Mouse (Mus musculus): ENCODE measurements at regions not wholly inside any gene's neighbourhood (a gene's known extent, or its start where the extent isn't known, plus 50 kb on each side); places are given as distances from the start of the nearest gene placed in this dataset.
A peak's percentile ranks its signal among the peaks of the same experiment; 100 is the strongest.

DNA sequence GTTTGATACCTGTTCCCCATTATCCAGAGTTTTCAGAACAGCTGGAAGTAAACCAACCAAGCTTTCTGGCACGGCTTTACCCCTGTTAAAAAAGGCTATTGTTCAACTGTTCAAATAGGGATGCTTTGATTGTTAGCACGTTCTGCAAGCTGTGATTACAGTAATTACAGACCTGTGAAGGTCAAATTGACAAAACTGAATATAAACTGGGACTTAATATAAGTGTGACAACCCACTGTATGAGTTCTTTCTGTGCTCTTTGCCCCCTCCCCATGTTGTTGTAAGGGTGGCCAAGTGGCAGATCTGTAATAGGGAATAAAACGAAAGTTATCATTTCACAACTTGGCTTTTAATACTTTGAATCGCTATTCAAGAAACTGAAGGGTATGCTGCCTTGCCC, 105.0 kb upstream of the 4933415F23Rik start:
- no peaks in the 10 kb centered on the region for H3K36me3 ChIP-seq (ENCODE audit: control insufficient read depth, insufficient read depth, low read length)
- H3K27me3 ChIP-seq (ENCODE audit: control insufficient read depth, insufficient read depth, low read length), result 0 out of 2 replicates have a peak, but pooled peaks cover 2% of the 10 kb centered on the region
- H3K27ac ChIP-seq (replicated peaks; ENCODE audit: insufficient read depth, low read depth, low read length), result no peak overlapping the region
- no peaks in the 10 kb centered on the region for H3K4me1 ChIP-seq (ENCODE audit: control insufficient read depth, insufficient read depth, low read length)
- no peak for TF ChIP-seq CTCF (IDR thresholded peaks at IDR 0.05; ENCODE audit: low read depth, low read length)
- no peak for TF ChIP-seq POLR2A (IDR thresholded peaks at IDR 0.05; ENCODE audit: extremely low read depth, insufficient read depth, low read length)
- no peak for DNase-seq (ENCODE audit: extremely low read depth, low read depth, low spot score)
- 70% methylated on average over 4 of the region's 4 CpGs for WGBS
- no peak overlapping the region for H3K9ac ChIP-seq (ENCODE audit: low read depth, low read length)
- no peak overlapping the region for H3K4me3 ChIP-seq (ENCODE audit: insufficient read depth, low read depth, low read length)
- H3K79me2 ChIP-seq (ENCODE audit: control insufficient read depth, insufficient read depth, low read length), result no peaks in the 10 kb centered on the region

DNA sequence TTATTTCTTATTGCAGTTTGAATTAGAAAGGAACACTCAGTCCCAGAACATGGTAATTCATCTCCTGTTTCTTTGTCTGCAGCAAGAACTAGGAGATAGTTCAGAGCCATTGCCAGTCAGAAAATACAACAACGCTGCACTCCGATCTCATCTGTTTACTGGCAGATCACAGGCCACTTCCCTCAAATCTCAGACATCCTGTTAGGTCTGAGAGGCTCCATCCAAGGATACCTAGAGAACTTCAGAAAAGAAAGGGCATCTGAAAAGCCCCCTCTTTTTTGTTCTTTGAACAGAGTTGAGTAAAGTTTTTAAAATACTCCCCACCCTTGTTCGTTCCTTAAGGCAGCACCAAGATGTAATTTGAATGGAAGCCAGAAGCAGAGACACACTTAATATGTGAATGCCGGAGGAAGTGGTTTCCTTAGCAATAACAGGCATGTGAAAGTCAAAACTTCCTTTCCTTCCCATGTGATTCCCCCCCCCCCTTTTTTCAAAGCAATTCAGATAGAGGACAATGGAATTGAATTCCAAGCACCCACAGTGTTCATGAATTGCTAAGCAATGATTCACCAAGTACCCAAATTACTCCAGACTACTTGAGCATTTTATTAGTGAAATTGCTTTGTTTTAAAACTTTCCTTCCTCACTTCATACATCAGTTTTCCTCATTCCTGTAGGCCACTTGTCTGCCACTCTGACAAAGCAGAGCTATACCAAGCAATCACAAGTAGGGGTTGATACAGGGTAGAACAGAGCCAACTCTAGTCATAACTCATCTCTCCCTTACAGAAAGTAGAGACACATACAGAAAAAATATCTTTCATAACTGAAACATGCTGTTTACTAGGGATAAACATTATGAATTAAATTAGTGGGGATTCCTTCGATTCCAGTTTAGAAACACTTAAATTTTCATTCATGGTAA, 100.7 kb upstream of the 4933415F23Rik start:
- Histone ChIP-seq H3K4me3 (ENCODE audit: insufficient read depth, low read depth, low read length) (no peak overlapping the region), H3K27ac (replicated peaks; ENCODE audit: insufficient read depth, low read depth, low read length) (no peak overlapping the region)

DNA sequence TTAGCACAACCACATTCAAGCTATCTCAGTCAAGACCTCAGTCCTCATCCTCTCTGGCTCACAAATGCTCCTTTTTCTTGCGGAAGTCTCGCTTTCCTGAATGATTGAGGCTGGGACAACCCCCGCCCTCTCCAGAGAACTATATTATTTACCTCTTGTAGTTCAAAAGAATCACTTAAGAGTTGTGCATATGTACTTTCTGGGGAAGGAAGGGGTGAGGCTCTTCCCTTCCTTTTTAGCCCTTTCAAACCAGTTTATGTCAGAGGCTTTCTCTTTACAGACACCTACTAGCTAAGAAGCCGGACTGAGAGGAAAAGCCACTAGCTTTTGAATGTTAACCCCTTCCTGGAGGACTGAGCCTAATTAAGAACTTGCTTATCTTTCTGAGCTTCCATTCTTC, 98.4 kb upstream of the 4933415F23Rik start:
- no peak for DNase-seq (ENCODE audit: extremely low read depth, low read depth, low spot score)
- H3K9ac ChIP-seq (ENCODE audit: low read depth, low read length), result no peak overlapping the region
- no peak overlapping the region for H3K27ac ChIP-seq (replicated peaks; ENCODE audit: insufficient read depth, low read depth, low read length)
- no peaks in the 10 kb centered on the region for H3K4me1 ChIP-seq (ENCODE audit: control insufficient read depth, insufficient read depth, low read length)
- no peaks in the 10 kb centered on the region for H3K79me2 ChIP-seq (ENCODE audit: control insufficient read depth, insufficient read depth, low read length)
- no peaks in the 10 kb centered on the region for H3K36me3 ChIP-seq (ENCODE audit: control insufficient read depth, insufficient read depth, low read length)
- H3K27me3 ChIP-seq (ENCODE audit: control insufficient read depth, insufficient read depth, low read length), result no peaks in the 10 kb centered on the region
- TF ChIP-seq CTCF (IDR thresholded peaks at IDR 0.05; ENCODE audit: low read depth, low read length), result no peak
- no peak for TF ChIP-seq POLR2A (IDR thresholded peaks at IDR 0.05; ENCODE audit: extremely low read depth, insufficient read depth, low read length)
- no peak overlapping the region for H3K4me3 ChIP-seq (ENCODE audit: insufficient read depth, low read depth, low read length)
- WGBS, result 84% methylated on average over 4 of the region's 4 CpGs

More for the DNA sequence above, 100.7 kb upstream of the 4933415F23Rik start:
- no peak for TF ChIP-seq POLR2A (IDR thresholded peaks at IDR 0.05; ENCODE audit: extremely low read depth, insufficient read depth, low read length)
- no peak for TF ChIP-seq CTCF (IDR thresholded peaks at IDR 0.05; ENCODE audit: low read depth, low read length)
- Histone ChIP-seq H3K4me1 (ENCODE audit: control insufficient read depth, insufficient read depth, low read length) (no peaks in the 10 kb centered on the region), H3K9ac (ENCODE audit: low read depth, low read length) (no peak overlapping the region), H3K27me3 (ENCODE audit: control insufficient read depth, insufficient read depth, low read length) (no peaks in the 10 kb centered on the region), H3K79me2 (ENCODE audit: control insufficient read depth, insufficient read depth, low read length) (no peaks in the 10 kb centered on the region), H3K36me3 (ENCODE audit: control insufficient read depth, insufficient read depth, low read length) (no peaks in the 10 kb centered on the region)
- WGBS, result 67% methylated on average over 5 of the region's 5 CpGs
- peak; percentile 18 for DNase-seq (ENCODE audit: extremely low read depth, low read depth, low spot score)

DNA sequence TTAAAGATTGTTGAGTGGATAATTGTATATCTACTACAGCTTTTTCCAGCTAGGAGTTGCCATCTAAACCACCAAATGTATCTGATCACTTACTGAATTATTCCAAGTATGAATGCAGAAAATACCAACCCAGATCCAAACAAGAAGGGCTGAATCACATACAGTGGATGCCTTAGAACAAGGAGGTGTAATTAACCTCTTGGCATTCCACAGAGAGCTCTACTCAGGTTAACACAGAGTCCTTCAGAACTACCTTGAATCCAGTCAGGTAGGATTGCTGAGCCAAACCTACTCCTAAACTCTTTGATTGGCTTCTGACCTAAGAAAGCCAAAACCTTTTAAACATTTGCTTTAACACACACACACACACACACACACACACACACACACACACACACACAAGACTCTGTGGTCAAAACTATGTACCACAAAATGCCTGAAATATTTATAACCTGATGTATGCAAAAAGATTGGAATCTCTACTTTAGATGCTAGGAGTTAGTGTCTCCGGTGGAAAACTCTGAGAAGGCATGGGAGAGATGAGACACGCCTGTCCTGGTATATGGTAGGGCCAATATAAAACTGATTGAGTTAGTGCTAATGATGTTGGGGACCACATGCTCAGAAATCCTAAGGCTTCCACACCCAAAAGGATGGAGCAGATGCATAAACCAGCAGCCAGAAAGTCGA, 88.4 kb upstream of the 4933415F23Rik start:
- no peak overlapping the region for H3K4me3 ChIP-seq (ENCODE audit: insufficient read depth, low read depth, low read length)
- no peaks in the 10 kb centered on the region for H3K79me2 ChIP-seq (ENCODE audit: control insufficient read depth, insufficient read depth, low read length)
- H3K36me3 ChIP-seq (ENCODE audit: control insufficient read depth, insufficient read depth, low read length), result no peaks in the 10 kb centered on the region
- 88% methylated on average over 3 of the region's 3 CpGs for WGBS
- TF ChIP-seq CTCF (IDR thresholded peaks at IDR 0.05; ENCODE audit: low read depth, low read length) (no peak), POLR2A (IDR thresholded peaks at IDR 0.05; ENCODE audit: extremely low read depth, insufficient read depth, low read length) (no peak)
- DNase-seq (ENCODE audit: extremely low read depth, low read depth, low spot score), result no peak
- no peaks in the 10 kb centered on the region for H3K27me3 ChIP-seq (ENCODE audit: control insufficient read depth, insufficient read depth, low read length)
- no peak overlapping the region for H3K27ac ChIP-seq (replicated peaks; ENCODE audit: insufficient read depth, low read depth, low read length)
- no peak overlapping the region for H3K9ac ChIP-seq (ENCODE audit: low read depth, low read length)
- peaks cover 5% of the 10 kb centered on the region; the same call in 1 of the 2 replicates for H3K4me1 ChIP-seq (ENCODE audit: control insufficient read depth, insufficient read depth, low read length)

- Histone ChIP-seq H3K9ac (ENCODE audit: low read depth, low read length) (no peak overlapping the region), H3K36me3 (ENCODE audit: control insufficient read depth, insufficient read depth, low read length) (no peaks in the 10 kb centered on the region), H3K79me2 (ENCODE audit: control insufficient read depth, insufficient read depth, low read length) (no peaks in the 10 kb centered on the region), H3K27me3 (ENCODE audit: control insufficient read depth, insufficient read depth, low read length) (no peaks in the 10 kb centered on the region), H3K4me3 (ENCODE audit: insufficient read depth, low read depth, low read length) (no peak overlapping the region), H3K4me1 (ENCODE audit: control insufficient read depth, insufficient read depth, low read length) (peaks cover 5% of the 10 kb centered on the region; the same call in 1 of the 2 replicates), H3K27ac (replicated peaks; ENCODE audit: insufficient read depth, low read depth, low read length) (no peak overlapping the region)
- DNase-seq (ENCODE audit: extremely low read depth, low read depth, low spot score), result no peak
- TF ChIP-seq POLR2A (IDR thresholded peaks at IDR 0.05; ENCODE audit: extremely low read depth, insufficient read depth, low read length) (no peak), CTCF (IDR thresholded peaks at IDR 0.05; ENCODE audit: low read depth, low read length) (no peak)
- 63% methylated on average over 4 of the region's 4 CpGs for WGBS
Measured at GRCm38 (mm10) chr1:23189790-23190189, 87.7 kb upstream of the 4933415F23Rik start.

Data from liver, adult 2 months (tissue).